Mouse (Mus musculus): ENCODE data around the gene Oaz2. TPM values are rescaled to one million over a fixed set of nuclear protein-coding genes. Genes with fewer than 3 reads are reported as not detected.

Gene Oaz2
- polyA plus RNA-seq, 1 experiment from 2014 or later, result 407 TPM

DNA sequence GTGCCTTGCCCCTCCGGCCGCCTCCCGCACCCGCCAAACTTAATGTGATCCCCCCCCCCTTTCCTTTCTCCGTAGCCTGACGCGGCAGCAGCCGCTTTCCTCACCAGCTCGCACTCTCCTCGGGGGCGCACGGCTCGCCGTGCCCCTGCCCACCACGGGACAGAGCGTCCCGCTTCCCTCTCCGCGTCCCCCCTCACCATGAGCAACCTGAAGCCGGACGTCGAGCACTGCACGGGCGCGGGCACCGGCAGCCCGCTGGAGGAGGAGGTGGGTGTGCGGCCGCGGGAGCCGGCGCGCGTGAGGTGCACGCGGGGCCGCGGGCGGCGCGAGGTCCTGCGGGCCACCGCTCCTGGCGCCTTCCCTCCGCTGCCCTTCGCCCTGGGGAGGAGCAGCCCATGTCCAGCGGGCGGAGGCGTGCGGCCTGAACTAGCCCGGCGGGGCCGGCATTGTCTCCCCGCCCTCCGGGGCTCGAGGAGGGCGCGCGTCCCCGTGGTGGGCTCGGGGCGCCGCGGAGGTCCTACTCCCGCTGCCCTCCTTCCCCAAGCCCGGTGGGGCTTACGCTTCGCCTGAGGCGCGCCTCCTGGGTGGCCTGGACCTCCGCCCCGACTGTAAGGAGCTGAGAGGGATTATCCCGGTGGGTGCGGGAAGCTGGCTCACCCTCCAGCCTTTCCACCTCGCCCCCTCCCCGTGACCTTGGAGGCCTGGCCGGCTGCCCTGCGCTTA, 37.0 kb upstream of the Oaz2 start:
- Histone ChIP-seq H3K9me3 (replicated peaks; ENCODE audit: control insufficient read depth, low read length, poor library complexity, severe bottlenecking) (no peaks in the 10 kb centered on the region; the same call in 1 of the 2 replicates), H3K4me1 (ENCODE audit: control insufficient read depth, insufficient read depth, low read length) (peaks cover 14% of the 10 kb centered on the region), H3K9ac (ENCODE audit: low read depth, low read length) (peak overlapping the region; percentile 48), H3K4me3 (ENCODE audit: low read depth, low read length) (peak overlapping the region; percentile 62), H3K27me3 (ENCODE audit: control insufficient read depth, insufficient read depth, low read depth, low read length) (peaks cover 38% of the 10 kb centered on the region), H3K27ac (ENCODE audit: low read length) (no peak overlapping the region), H3K36me3 (ENCODE audit: control insufficient read depth, insufficient read depth, low read length) (no peaks in the 10 kb centered on the region), H3K4me2 (ENCODE audit: low read length) (peak overlapping the region; percentile 94)
- WGBS, result under 1% methylated on average over 35 of the region's 78 CpGs
- peak; percentile 64 for ATAC-seq

DNA sequence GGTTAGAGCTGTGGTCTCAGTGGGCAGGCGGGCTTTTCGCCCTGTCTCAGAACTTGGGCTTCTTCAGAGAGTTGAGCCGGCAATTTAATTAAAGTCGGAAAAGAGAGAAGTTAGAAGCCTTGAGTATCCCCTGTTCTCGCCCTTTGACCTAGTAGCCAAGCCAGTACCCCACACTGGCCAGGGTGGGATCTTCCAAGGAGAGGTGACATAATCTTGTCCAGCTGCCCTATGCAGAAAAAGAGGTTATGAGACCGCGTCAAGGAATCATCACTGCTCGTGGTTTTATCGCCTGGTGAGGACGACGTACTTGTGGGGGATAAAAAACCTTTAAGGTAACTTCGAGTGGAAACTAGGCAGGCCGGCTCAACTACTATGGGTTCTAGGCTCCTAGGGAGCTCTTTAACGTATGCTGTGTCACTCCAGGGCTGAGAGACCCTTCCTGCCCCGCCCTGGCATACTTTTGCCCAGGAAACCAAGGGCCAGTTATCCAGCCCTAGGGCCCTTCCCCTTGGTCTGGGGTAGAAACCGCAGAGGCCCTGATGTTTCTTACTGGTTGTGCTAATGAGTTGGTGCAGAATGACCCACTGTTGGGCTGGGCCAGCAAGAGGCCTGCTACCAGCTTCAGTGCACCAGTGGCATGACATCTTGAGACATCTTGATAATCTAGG, 36.3 kb upstream of the Oaz2 start:
- Histone ChIP-seq H3K9ac (ENCODE audit: low read depth, low read length) (no peak overlapping the region), H3K27ac (ENCODE audit: low read length) (no peak overlapping the region), H3K9me3 (replicated peaks; ENCODE audit: control insufficient read depth, low read length, poor library complexity, severe bottlenecking) (no peaks in the 10 kb centered on the region; the same call in 1 of the 2 replicates), H3K27me3 (ENCODE audit: control insufficient read depth, insufficient read depth, low read depth, low read length) (peaks cover 38% of the 10 kb centered on the region), H3K4me1 (ENCODE audit: control insufficient read depth, insufficient read depth, low read length) (peaks cover 14% of the 10 kb centered on the region), H3K4me3 (ENCODE audit: low read depth, low read length) (peak overlapping the region; percentile 62), H3K36me3 (ENCODE audit: control insufficient read depth, insufficient read depth, low read length) (no peaks in the 10 kb centered on the region), H3K4me2 (ENCODE audit: low read length) (peak overlapping the region; percentile 94)
- no peak for ATAC-seq
- 18% methylated on average over 16 of the region's 16 CpGs for WGBS

DNA sequence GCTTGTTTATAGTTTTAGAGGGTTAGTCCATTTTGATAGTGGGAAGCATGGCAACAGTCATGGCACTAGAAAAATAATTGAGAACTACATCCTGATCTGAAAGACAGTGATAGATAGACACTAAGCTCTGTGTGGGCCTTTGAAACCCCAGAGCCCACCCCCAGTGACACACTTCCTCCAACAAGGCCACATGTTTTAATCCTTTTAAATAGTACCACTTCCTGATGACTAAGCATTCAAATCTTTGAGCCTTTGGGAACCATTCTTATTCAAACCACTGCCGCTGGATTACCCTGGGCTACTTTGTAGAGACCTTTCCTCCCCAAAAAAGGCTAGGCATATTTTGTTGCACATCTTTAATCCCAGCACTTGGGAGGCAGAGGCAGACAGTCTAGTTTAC, 32.0 kb upstream of the Oaz2 start:
- no peak for ATAC-seq
- H3K4me2 ChIP-seq (ENCODE audit: low read length), result no peak overlapping the region
- no peaks in the 10 kb centered on the region for H3K9me3 ChIP-seq (replicated peaks; ENCODE audit: control insufficient read depth, low read length, poor library complexity, severe bottlenecking)
- H3K4me1 ChIP-seq (ENCODE audit: control insufficient read depth, insufficient read depth, low read length), result no peaks in the 10 kb centered on the region
- peaks cover 19% of the 10 kb centered on the region for H3K27me3 ChIP-seq (ENCODE audit: control insufficient read depth, insufficient read depth, low read depth, low read length)
- no peak overlapping the region for H3K9ac ChIP-seq (ENCODE audit: low read depth, low read length)
- no peak overlapping the region for H3K4me3 ChIP-seq (ENCODE audit: low read depth, low read length)
- no peak overlapping the region for H3K27ac ChIP-seq (ENCODE audit: low read length)
- 39% methylated on average over 1 of the region's 1 CpGs for WGBS
- no peaks in the 10 kb centered on the region for H3K36me3 ChIP-seq (ENCODE audit: control insufficient read depth, insufficient read depth, low read length)

DNA sequence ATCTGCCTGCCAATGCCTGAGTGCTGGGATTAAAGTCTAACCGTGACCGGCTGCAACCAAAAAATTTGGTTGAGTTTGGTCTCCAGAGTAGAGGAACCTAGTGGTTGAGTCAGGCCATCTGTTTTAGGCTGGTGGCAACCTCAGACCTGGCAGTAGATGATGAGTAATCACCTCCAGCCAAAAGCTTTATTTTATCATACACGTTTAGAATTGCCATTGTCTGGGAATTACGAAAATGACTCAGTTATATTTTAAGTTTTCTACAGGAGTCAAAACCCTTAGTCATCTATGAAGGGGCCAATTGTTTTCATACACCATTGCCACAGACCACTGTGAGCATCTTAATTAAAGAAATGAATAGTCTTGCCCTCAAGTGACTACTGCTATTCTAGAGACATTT, 30.9 kb upstream of the Oaz2 start:
- H3K9ac ChIP-seq (ENCODE audit: low read depth, low read length), result no peak overlapping the region
- no peaks in the 10 kb centered on the region; the same call in 1 of the 2 replicates for H3K4me1 ChIP-seq (ENCODE audit: control insufficient read depth, insufficient read depth, low read length)
- no peak for ATAC-seq
- WGBS, result 84% methylated on average over 4 of the region's 4 CpGs
- no peaks in the 10 kb centered on the region for H3K36me3 ChIP-seq (ENCODE audit: control insufficient read depth, insufficient read depth, low read length)
- no peaks in the 10 kb centered on the region for H3K9me3 ChIP-seq (replicated peaks; ENCODE audit: control insufficient read depth, low read length, poor library complexity, severe bottlenecking)
- no peak overlapping the region for H3K4me2 ChIP-seq (ENCODE audit: low read length)
- no peak overlapping the region for H3K27ac ChIP-seq (ENCODE audit: low read length)
- H3K4me3 ChIP-seq (ENCODE audit: low read depth, low read length), result no peak overlapping the region
- H3K27me3 ChIP-seq (ENCODE audit: control insufficient read depth, insufficient read depth, low read depth, low read length), result peaks cover 8% of the 10 kb centered on the region

DNA sequence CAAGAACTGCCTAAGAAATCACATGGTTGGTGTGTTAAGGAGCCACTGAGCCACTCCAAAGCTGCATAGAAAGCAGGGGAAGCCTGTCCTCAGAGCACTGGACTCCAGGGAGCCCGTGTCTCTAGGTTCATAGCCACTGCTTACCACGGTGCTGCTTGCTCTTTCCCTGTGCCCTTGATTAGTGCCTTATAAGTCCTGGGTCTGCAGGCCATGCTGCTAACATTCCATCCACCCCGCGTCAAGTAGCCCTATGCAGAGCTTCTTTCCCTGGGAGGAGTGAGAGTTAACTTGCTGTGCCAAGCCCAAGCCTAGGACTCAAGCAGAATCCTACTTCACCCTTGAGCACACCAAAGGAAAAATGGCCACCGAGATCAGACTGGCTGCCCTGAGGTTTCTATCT, 28.7 kb upstream of the Oaz2 start:
- H3K4me3 ChIP-seq (ENCODE audit: low read depth, low read length), result no peak overlapping the region
- no peaks in the 10 kb centered on the region for H3K9me3 ChIP-seq (replicated peaks; ENCODE audit: control insufficient read depth, low read length, poor library complexity, severe bottlenecking)
- no peaks in the 10 kb centered on the region for H3K27me3 ChIP-seq (ENCODE audit: control insufficient read depth, insufficient read depth, low read depth, low read length)
- no peak for ATAC-seq
- 62% methylated on average over 5 of the region's 5 CpGs for WGBS
- no peak overlapping the region for H3K9ac ChIP-seq (ENCODE audit: low read depth, low read length)
- H3K36me3 ChIP-seq (ENCODE audit: control insufficient read depth, insufficient read depth, low read length), result no peaks in the 10 kb centered on the region
- no peak overlapping the region for H3K27ac ChIP-seq (ENCODE audit: low read length)
- H3K4me2 ChIP-seq (ENCODE audit: low read length), result no peak overlapping the region
- no peaks in the 10 kb centered on the region; the same call in 1 of the 2 replicates for H3K4me1 ChIP-seq (ENCODE audit: control insufficient read depth, insufficient read depth, low read length)

DNA sequence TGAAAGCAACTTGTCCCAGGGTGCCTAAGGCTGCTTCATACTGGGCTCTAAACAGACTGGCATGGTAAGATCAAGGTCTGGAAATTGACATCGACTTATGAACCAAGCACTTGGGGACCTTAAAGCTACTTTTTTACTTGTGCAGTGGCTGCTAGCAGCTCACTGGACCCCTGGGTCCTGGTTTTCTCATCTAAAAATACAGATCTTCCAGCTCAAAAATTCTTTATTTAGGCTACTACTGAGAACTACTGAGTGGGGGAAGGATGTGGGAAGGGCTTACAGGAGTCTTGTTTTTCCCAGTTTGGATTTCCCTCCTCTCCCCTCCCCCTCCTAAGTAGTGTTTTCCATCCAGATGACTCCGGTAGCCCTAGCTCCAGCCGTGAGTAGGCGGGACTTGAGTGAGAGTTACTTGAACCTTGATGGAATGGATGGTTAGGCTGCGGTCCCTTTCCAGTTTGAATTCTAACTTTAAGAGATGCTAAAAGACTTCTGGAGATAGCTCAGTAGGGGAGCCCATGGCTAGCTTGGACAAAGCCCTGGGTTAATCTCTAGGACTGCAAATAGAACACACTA, 26.9 kb upstream of the Oaz2 start:
- Histone ChIP-seq H3K27me3 (ENCODE audit: control insufficient read depth, insufficient read depth, low read depth, low read length) (no peaks in the 10 kb centered on the region), H3K9ac (ENCODE audit: low read depth, low read length) (no peak overlapping the region), H3K4me1 (ENCODE audit: control insufficient read depth, insufficient read depth, low read length) (no peaks in the 10 kb centered on the region; the same call in 1 of the 2 replicates), H3K4me2 (ENCODE audit: low read length) (no peak overlapping the region), H3K27ac (ENCODE audit: low read length) (no peak overlapping the region), H3K36me3 (ENCODE audit: control insufficient read depth, insufficient read depth, low read length) (no peaks in the 10 kb centered on the region), H3K4me3 (ENCODE audit: low read depth, low read length) (no peak overlapping the region), H3K9me3 (replicated peaks; ENCODE audit: control insufficient read depth, low read length, poor library complexity, severe bottlenecking) (no peaks in the 10 kb centered on the region)
- WGBS, result 8% methylated on average over 5 of the region's 5 CpGs
- ATAC-seq, result no peak

DNA sequence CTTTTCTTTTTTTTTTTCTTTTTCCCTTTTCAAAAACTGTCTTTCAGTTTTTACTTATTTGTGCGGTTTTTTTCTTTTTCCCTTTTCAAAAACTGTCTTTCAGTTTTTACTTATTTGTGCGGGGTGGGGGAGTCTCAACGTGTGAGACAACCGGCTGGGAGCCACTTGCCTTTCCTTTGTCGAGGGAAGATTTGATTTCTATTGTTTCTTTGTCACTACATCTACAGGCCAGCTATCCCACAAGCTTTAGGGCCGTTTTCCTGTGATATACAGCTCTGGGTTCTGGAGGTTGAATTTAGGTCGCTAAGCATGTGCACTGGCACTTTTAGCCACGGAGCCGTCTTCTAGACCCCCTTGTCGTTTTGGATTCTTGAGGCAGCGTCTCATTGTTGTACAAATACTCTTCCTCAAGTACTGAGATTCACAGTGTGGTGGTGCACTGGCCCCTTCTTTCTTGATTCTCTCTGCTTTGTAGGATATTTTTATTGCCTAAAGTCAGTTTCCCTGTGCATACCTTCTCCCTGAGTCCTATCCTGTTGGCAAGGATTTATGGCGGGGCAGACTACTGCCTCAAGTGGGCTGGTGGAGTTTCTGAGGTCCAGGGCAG, 26.3 kb upstream of the Oaz2 start:
- 7% methylated on average over 12 of the region's 12 CpGs for WGBS
- Histone ChIP-seq H3K4me2 (ENCODE audit: low read length) (no peak overlapping the region), H3K4me1 (ENCODE audit: control insufficient read depth, insufficient read depth, low read length) (no peaks in the 10 kb centered on the region; the same call in 1 of the 2 replicates), H3K9ac (ENCODE audit: low read depth, low read length) (no peak overlapping the region), H3K4me3 (ENCODE audit: low read depth, low read length) (no peak overlapping the region), H3K27me3 (ENCODE audit: control insufficient read depth, insufficient read depth, low read depth, low read length) (no peaks in the 10 kb centered on the region), H3K9me3 (replicated peaks; ENCODE audit: control insufficient read depth, low read length, poor library complexity, severe bottlenecking) (no peaks in the 10 kb centered on the region), H3K27ac (ENCODE audit: low read length) (no peak overlapping the region), H3K36me3 (ENCODE audit: control insufficient read depth, insufficient read depth, low read length) (no peaks in the 10 kb centered on the region)
- ATAC-seq, result no peak

DNA sequence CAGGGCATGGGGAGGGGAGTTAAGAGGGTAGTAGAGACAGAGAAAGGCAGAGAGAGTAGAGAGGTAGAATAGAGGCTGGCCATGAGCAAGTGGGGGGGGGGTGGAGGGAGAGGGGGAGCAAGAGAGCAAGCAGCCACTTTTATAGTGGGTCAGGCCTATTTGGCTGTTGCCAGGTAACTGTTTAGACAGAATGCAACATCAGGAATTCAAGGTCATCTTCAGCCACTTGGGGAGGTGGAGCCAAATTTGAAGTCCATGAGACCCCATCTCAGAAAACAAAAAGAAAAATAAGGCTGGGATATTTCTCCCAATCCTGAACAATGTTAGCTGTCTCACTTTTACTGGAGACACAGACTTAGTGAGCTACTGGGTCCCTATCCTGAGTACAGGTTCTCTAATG, 25.3 kb upstream of the Oaz2 start:
- Histone ChIP-seq H3K9me3 (replicated peaks; ENCODE audit: control insufficient read depth, low read length, poor library complexity, severe bottlenecking) (no peaks in the 10 kb centered on the region), H3K4me2 (ENCODE audit: low read length) (no peak overlapping the region), H3K27me3 (ENCODE audit: control insufficient read depth, insufficient read depth, low read depth, low read length) (no peaks in the 10 kb centered on the region), H3K36me3 (ENCODE audit: control insufficient read depth, insufficient read depth, low read length) (no peaks in the 10 kb centered on the region), H3K4me3 (ENCODE audit: low read depth, low read length) (no peak overlapping the region), H3K9ac (ENCODE audit: low read depth, low read length) (no peak overlapping the region), H3K27ac (ENCODE audit: low read length) (no peak overlapping the region), H3K4me1 (ENCODE audit: control insufficient read depth, insufficient read depth, low read length) (no peaks in the 10 kb centered on the region; the same call in 1 of the 2 replicates)
- ATAC-seq, result no peak

DNA sequence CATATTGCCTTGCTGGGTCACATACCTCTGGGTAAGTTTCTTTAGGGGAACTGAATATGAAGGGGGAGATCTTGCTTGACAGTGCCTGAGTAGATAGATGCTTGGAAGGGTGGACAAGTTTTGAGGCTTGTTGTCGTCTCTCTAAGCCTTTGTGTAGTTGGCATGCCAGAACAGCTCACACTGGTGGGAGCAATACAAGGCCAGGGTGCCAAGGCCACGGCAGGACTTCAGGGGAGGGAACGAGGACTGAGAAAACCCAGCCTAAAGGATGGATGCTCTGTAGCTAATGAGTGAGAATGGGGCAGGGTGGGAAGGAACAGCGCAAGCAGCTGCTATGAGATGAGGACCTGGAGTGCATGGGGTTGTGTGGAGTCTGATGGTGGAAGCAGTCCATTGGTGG, 22.8 kb upstream of the Oaz2 start:
- 91% methylated on average over 4 of the region's 4 CpGs for WGBS
- no peaks in the 10 kb centered on the region for H3K36me3 ChIP-seq (ENCODE audit: control insufficient read depth, insufficient read depth, low read length)
- H3K9me3 ChIP-seq (replicated peaks; ENCODE audit: control insufficient read depth, low read length, poor library complexity, severe bottlenecking), result no peaks in the 10 kb centered on the region
- H3K9ac ChIP-seq (ENCODE audit: low read depth, low read length), result no peak overlapping the region
- ATAC-seq, result no peak
- no peak overlapping the region for H3K4me3 ChIP-seq (ENCODE audit: low read depth, low read length)
- no peak overlapping the region for H3K4me2 ChIP-seq (ENCODE audit: low read length)
- H3K27ac ChIP-seq (ENCODE audit: low read length), result no peak overlapping the region
- H3K27me3 ChIP-seq (ENCODE audit: control insufficient read depth, insufficient read depth, low read depth, low read length), result no peaks in the 10 kb centered on the region
- no peaks in the 10 kb centered on the region; the same call in 1 of the 2 replicates for H3K4me1 ChIP-seq (ENCODE audit: control insufficient read depth, insufficient read depth, low read length)

Data from midbrain, embryonic 16.5 days (tissue).